Mouse (Mus musculus): Measurements from ENCODE around the gene Cyp26b1. TPM values are rescaled to one million over a fixed set of nuclear protein-coding genes. Genes with fewer than 3 reads are reported as not detected.

Cyp26b1 gene
- polyA plus RNA-seq (2011; ENCODE audit: insufficient read depth, insufficient read length, low replicate concordance, missing spikeins): not detected in 2 replicates

DNA sequence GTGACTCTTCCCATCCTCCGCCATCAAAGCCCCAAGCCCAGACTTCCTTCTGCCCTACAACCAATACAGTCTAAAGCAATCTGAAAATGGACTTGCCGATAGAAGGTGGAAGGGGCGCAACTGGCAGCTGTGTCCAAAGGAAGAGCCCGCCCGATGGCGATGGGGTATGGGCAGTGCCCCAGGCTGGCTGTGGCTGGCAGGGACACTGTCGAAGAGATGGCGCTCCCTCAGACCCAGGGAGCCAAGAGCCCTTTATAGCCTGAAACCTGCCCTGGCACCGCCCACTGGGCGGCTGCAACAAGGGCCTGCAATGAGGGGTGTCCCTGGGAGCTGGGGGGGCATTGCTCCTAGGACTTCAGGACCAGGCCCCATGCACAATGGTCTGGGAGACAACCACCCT lies at the start of gene Cyp26b1:
Gene Cyp26b1, minus strand, starts transcription at position 216 of the 400 bp plus-strand sequence.
- Histone ChIP-seq H3K4me1 (ENCODE audit: control insufficient read depth, insufficient read depth, low read length) (no peaks in the 10 kb centered on the region), H3K4me3 (replicated peaks; ENCODE audit: control insufficient read depth, low read depth, low read length) (no peak within 1 kb of the TSS), H3K27ac (ENCODE audit: control insufficient read depth, insufficient read depth, low read depth, low read length, poor library complexity) (no peak within 1 kb of the TSS)
- 86% methylated on average over 10 of the region's 10 CpGs for WGBS
- TF ChIP-seq CTCF (IDR thresholded peaks at IDR 0.05; ENCODE audit: control insufficient read depth, insufficient read depth, low read length) (no peak), POLR2A (IDR thresholded peaks at IDR 0.05; ENCODE audit: borderline replicate concordance, control insufficient read depth, low read depth, low read length) (no peak)

DNA sequence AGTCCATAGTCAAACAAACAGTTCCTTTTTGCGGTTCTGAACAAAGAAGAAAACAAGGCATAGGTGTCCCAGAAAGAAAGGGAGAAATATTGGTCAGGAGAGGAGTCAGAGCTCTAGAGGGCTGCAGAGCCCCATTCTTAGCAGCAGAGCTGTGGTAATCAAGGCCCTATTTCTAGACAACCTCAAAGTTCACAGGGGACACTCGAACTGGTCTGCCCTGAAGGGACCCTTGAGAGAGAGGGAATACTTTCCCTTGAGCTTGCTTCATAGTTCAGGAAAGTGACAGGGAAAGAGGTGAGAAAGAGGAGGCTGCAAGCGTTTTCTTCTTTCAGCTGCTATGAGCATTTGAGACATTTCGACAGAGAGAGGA lies 47.3 kb upstream of the Cyp26b1 start:
- no peak overlapping the region for H3K4me3 ChIP-seq (replicated peaks; ENCODE audit: control insufficient read depth, low read depth, low read length)
- WGBS: 24% methylated on average over 4 of the region's 4 CpGs
- no peak for TF ChIP-seq POLR2A (IDR thresholded peaks at IDR 0.05; ENCODE audit: borderline replicate concordance, control insufficient read depth, low read depth, low read length)
- TF ChIP-seq CTCF (IDR thresholded peaks at IDR 0.05; ENCODE audit: control insufficient read depth, insufficient read depth, low read length): no peak
- no peaks in the 10 kb centered on the region; the same call in 1 of the 2 replicates for H3K4me1 ChIP-seq (ENCODE audit: control insufficient read depth, insufficient read depth, low read length)
- no peak overlapping the region for H3K27ac ChIP-seq (ENCODE audit: control insufficient read depth, insufficient read depth, low read depth, low read length, poor library complexity)

DNA sequence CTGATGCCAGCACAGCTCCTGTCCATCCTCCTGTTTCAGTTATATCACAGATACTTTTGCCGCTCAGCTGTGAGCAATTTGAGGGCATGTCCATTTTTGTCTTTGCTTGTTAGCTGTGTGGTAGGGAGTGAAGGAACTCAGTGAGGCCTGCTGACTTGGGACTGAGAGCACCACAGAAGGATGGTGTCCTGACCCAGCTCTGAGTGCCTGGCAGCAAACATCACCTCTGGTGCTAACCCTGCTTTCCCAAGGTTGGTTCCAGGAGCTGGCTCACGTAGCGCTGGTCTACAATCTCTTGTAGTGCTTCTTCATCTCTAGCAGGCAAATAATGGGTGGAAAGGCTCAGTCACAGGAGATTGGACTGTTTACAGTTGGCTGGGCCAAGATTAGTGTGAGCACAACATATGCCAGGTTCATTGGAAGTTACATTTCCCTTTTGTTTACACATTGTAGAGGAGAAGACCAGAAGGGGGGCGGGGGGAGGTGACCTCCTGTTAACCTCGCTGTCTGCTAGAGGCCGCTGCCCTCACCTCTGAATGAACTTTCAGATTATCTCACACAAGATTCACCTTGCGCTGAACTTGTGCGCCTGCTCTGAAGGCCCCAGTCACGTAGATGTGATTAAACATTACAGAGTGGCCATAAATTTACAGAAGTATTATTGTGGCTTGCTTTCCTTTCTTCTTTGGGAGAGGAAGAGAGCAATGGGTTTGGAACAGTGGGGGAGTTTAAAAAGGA lies 46.8 kb upstream of the Cyp26b1 start:
- Histone ChIP-seq H3K4me1 (ENCODE audit: control insufficient read depth, insufficient read depth, low read length) (no peaks in the 10 kb centered on the region; the same call in 1 of the 2 replicates), H3K27ac (ENCODE audit: control insufficient read depth, insufficient read depth, low read depth, low read length, poor library complexity) (no peak overlapping the region), H3K4me3 (replicated peaks; ENCODE audit: control insufficient read depth, low read depth, low read length) (no peak overlapping the region)
- TF ChIP-seq CTCF (IDR thresholded peaks at IDR 0.05; ENCODE audit: control insufficient read depth, insufficient read depth, low read length) (no peak), POLR2A (IDR thresholded peaks at IDR 0.05; ENCODE audit: borderline replicate concordance, control insufficient read depth, low read depth, low read length) (no peak)
- 40% methylated on average over 9 of the region's 9 CpGs for WGBS

DNA sequence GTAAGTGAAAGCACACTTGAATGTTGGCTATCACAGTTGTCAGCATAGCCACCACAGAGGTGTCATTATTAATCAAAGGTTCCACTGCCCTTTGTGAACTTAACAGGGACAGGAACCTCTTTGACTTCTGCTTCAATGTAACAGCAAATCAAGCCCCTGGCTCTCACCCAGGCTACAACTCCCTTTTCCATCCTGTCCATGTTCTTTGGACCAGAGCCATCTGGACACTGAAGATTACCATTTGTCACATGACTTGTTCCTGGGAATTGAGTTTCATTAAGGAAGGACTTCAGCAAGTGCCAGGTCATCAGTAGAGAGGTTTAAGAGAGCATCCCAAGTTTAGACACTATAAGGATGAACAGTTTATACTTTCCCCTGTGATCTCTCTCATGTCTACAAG lies 44.5 kb upstream of the Cyp26b1 start:
- no peak for TF ChIP-seq POLR2A (IDR thresholded peaks at IDR 0.05; ENCODE audit: borderline replicate concordance, control insufficient read depth, low read depth, low read length)
- TF ChIP-seq CTCF (IDR thresholded peaks at IDR 0.05; ENCODE audit: control insufficient read depth, insufficient read depth, low read length): no peak
- Histone ChIP-seq H3K4me1 (ENCODE audit: control insufficient read depth, insufficient read depth, low read length) (no peaks in the 10 kb centered on the region; the same call in 1 of the 2 replicates), H3K27ac (ENCODE audit: control insufficient read depth, insufficient read depth, low read depth, low read length, poor library complexity) (no peak overlapping the region)

DNA sequence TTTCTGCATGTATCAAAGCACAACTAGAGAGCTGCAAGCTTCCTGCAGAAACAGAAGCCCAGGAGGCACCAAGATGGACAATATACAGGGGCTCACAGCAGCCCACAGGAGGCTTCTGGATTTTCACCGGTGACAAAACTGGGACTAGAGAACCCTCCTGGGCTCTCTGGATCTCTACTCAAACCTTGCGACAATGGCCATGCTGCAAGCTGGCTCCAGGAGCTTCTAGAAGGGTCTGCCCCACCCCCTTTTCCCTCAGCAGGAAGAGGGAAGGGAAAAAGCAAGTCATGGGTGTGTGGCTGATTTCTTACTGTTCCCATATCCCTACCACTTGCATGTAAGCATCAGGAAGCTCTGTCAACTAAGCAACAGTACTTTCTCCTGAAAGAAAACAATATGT lies 37.9 kb upstream of the Cyp26b1 start:
- H3K27ac ChIP-seq (ENCODE audit: control insufficient read depth, insufficient read depth, low read depth, low read length, poor library complexity): no peak overlapping the region
- TF ChIP-seq POLR2A (IDR thresholded peaks at IDR 0.05; ENCODE audit: borderline replicate concordance, control insufficient read depth, low read depth, low read length) (no peak), CTCF (IDR thresholded peaks at IDR 0.05; ENCODE audit: control insufficient read depth, insufficient read depth, low read length) (no peak)
- 84% methylated on average over 2 of the region's 2 CpGs for WGBS

More for the DNA sequence above, 44.5 kb upstream of the Cyp26b1 start:
- H3K4me3 ChIP-seq (replicated peaks; ENCODE audit: control insufficient read depth, low read depth, low read length): no peak overlapping the region

DNA sequence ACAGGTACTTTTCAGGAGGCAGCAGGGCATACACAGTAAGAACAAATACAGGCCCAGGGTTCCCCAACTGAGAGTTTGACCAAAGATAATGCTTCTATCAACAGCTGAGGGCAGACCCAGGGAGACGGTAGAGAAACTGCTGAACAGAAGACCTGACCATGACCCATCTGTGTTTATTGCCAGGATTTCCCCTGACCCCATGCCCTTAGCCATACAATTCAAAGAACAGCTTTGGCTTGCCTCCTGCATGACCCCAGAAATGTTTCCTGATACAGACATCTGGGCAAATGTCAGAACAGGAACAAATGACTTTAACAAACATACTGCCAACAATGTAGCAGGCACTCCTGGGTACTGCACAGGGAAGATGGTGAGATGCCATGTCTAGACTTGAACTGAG lies 36.6 kb upstream of the Cyp26b1 start:
- no peaks in the 10 kb centered on the region for H3K4me1 ChIP-seq (ENCODE audit: control insufficient read depth, insufficient read depth, low read length)
- WGBS: 75% methylated on average over 1 of the region's 1 CpGs
- TF ChIP-seq CTCF (IDR thresholded peaks at IDR 0.05; ENCODE audit: control insufficient read depth, insufficient read depth, low read length) (no peak), POLR2A (IDR thresholded peaks at IDR 0.05; ENCODE audit: borderline replicate concordance, control insufficient read depth, low read depth, low read length) (no peak)

More for the DNA sequence above, 37.9 kb upstream of the Cyp26b1 start:
- Histone ChIP-seq H3K4me1 (ENCODE audit: control insufficient read depth, insufficient read depth, low read length) (no peaks in the 10 kb centered on the region), H3K4me3 (replicated peaks; ENCODE audit: control insufficient read depth, low read depth, low read length) (no peak overlapping the region)

DNA sequence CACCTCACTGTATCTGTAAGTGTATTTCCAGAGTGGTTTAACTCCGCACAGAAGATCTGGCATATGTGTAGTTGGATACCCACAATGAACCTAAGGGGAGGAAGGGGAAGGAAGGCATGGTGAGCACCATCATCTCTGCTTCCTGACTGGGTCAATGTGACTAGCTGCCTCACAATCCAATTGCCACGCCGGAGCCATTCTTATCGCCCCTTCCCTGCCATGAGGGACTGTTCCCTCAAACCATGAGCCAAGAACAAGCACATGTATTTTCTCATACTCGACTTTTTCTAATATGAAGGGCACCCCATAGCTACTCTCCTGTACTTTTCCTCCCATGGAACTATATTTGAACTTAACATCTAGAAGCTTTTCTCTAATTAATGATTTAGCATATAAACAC lies 35.1 kb upstream of the Cyp26b1 start:
- 72% methylated on average over 5 of the region's 5 CpGs for WGBS
- Histone ChIP-seq H3K4me3 (replicated peaks; ENCODE audit: control insufficient read depth, low read depth, low read length) (no peak overlapping the region), H3K4me1 (ENCODE audit: control insufficient read depth, insufficient read depth, low read length) (no peaks in the 10 kb centered on the region), H3K27ac (ENCODE audit: control insufficient read depth, insufficient read depth, low read depth, low read length, poor library complexity) (no peak overlapping the region)
- TF ChIP-seq POLR2A (IDR thresholded peaks at IDR 0.05; ENCODE audit: borderline replicate concordance, control insufficient read depth, low read depth, low read length): no peak
- TF ChIP-seq CTCF (IDR thresholded peaks at IDR 0.05; ENCODE audit: control insufficient read depth, insufficient read depth, low read length): no peak

More for the DNA sequence above, 36.6 kb upstream of the Cyp26b1 start:
- Histone ChIP-seq H3K27ac (ENCODE audit: control insufficient read depth, insufficient read depth, low read depth, low read length, poor library complexity) (no peak overlapping the region), H3K4me3 (replicated peaks; ENCODE audit: control insufficient read depth, low read depth, low read length) (no peak overlapping the region)

DNA sequence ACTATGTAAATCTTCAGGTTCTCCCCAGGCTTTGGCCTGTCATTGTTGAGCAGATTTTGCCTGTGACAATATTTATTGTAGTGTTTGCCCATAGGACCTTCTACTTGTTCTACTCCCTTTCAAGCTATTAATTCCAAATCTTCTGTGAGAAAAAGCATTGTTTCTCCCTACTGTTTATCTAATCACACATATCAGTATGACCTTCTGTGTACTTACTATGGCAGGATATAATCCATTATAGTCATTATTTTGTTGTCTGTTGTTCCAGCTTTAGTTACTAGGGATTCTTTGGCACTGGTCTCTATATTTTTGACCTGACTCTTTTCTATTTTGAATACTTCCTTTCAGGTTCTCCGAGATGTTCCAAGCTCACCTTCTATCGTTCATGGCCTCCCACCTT lies 32.7 kb upstream of the Cyp26b1 start:
- no peak overlapping the region for H3K4me3 ChIP-seq (replicated peaks; ENCODE audit: control insufficient read depth, low read depth, low read length)
- H3K4me1 ChIP-seq (ENCODE audit: control insufficient read depth, insufficient read depth, low read length): no peaks in the 10 kb centered on the region
- TF ChIP-seq CTCF (IDR thresholded peaks at IDR 0.05; ENCODE audit: control insufficient read depth, insufficient read depth, low read length): no peak
- TF ChIP-seq POLR2A (IDR thresholded peaks at IDR 0.05; ENCODE audit: borderline replicate concordance, control insufficient read depth, low read depth, low read length): no peak
- WGBS: 86% methylated on average over 2 of the region's 2 CpGs
- no peak overlapping the region for H3K27ac ChIP-seq (ENCODE audit: control insufficient read depth, insufficient read depth, low read depth, low read length, poor library complexity)
